Mouse (Mus musculus): ENCODE measurements around the gene Ica1.

Ica1 gene

GRCm38 (mm10) chr6:8647513-8648184 is 130.6 kb downstream of the Ica1 start:
- in situ Hi-C loops (cut with MboI) = no loop called here

GRCm38 (mm10) chr6:8645708-8646107 is 132.6 kb downstream of the Ica1 start:
- in situ Hi-C loops (cut with MboI) = no loop called here

GRCm38 (mm10) chr6:8644703-8645102 is 133.6 kb downstream of the Ica1 start:
- in situ Hi-C loops (cut with MboI) = no loop called here

- in situ Hi-C loops (cut with MboI) = no loop called here
Measured at GRCm38 (mm10) chr6:8640863-8641262, 137.4 kb downstream of the Ica1 start.

GRCm38 (mm10) chr6:8639526-8639925 is 138.8 kb downstream of the Ica1 start:
- in situ Hi-C loops (cut with MboI) = no loop called here

GRCm38 (mm10) chr6:8638899-8639298 is 139.4 kb downstream of the Ica1 start:
- in situ Hi-C loops (cut with MboI) = no loop called here

- in situ Hi-C loops (cut with MboI) = no loop called here
Measured at GRCm38 (mm10) chr6:8638122-8638521, 140.2 kb downstream of the Ica1 start.

GRCm38 (mm10) chr6:8632701-8633100 is 145.6 kb downstream of the Ica1 start:
- in situ Hi-C loops (cut with MboI) = no loop called here

GRCm38 (mm10) chr6:8631986-8632632 is 146.2 kb downstream of the Ica1 start:
- in situ Hi-C loops (cut with MboI) = no loop called here

- in situ Hi-C loops (cut with MboI) = no loop called here
Measured at GRCm38 (mm10) chr6:8631362-8631761, 146.9 kb downstream of the Ica1 start.

- in situ Hi-C loops (cut with MboI) = no loop called here
Measured at GRCm38 (mm10) chr6:8630531-8630930, 147.8 kb downstream of the Ica1 start.

GRCm38 (mm10) chr6:8628715-8629267 is 149.5 kb downstream of the Ica1 start:
- in situ Hi-C loops (cut with MboI) = no loop called here

- in situ Hi-C loops (cut with MboI) = no loop called here
Measured at GRCm38 (mm10) chr6:8628226-8628625, 150.1 kb downstream of the Ica1 start.

- in situ Hi-C loops (cut with MboI) = no loop called here
Measured at GRCm38 (mm10) chr6:8623045-8623444, 155.2 kb downstream of the Ica1 start.

GRCm38 (mm10) chr6:8619582-8620350 is 158.5 kb downstream of the Ica1 start:
- in situ Hi-C loops (cut with MboI) = no loop called here

GRCm38 (mm10) chr6:8617369-8617768 is 160.9 kb downstream of the Ica1 start:
- in situ Hi-C loops (cut with MboI) = no loop called here

GRCm38 (mm10) chr6:8591665-8592064 is 186.6 kb downstream of the Ica1 start:
- in situ Hi-C loops (cut with MboI) = no loop called here

GRCm38 (mm10) chr6:8583892-8584291 is 194.4 kb downstream of the Ica1 start:
- in situ Hi-C loops (cut with MboI) = no loop called here

GRCm38 (mm10) chr6:8582377-8582776 is 195.9 kb downstream of the Ica1 start:
- in situ Hi-C loops (cut with MboI) = no loop called here

Data from mature B cell (primary cell).